Mouse (Mus musculus) kidney, adult 2 months (tissue): ENCODE measurements around the gene Ankrd24.

Source experiments
- CTCF ChIP-seq: fragments of 200-500 bp; conservative IDR thresholded peaks from 2 replicates; pipeline ENCODE4 v1.5.1; 2011; ENCODE audit warnings: low read depth, mild to moderate bottlenecking, control low read depth, low read length, moderate library complexity, mixed read lengths; ENCODE audit not compliant: insufficient read depth, insufficient read length
- POLR2A ChIP-seq: fragments of 200-500 bp; IDR thresholded peaks from one replicate; pipeline ENCODE4 v1.6.1; 2011; ENCODE audit warnings: low read depth, low read length, control low read depth

DNA sequence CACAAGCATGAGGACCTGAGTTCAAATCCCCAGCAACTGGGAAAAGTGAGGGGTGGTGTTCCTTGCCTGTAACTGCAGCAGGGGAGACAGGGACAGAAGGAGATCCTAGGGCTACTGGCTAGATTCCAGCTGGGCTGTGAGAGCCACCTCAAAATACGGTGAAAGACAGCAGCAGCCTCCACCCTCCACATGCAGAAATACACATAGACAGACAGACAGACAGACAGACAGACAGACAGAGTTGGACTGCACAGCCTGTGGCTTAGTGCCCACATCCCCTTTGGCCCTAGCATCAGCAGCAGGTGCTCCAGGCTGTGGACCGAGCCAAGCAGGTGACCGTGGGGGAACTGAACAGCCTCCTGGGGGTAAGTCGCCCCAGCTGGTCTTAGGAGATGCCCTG lies 48.4 kb upstream of the Ankrd24 start:
- TF ChIP-seq POLR2A, result no peak
- no peak for TF ChIP-seq CTCF
